Mouse (Mus musculus) induced T-regulatory cell, adult 2 months (primary cell): Measurements from ENCODE around the gene Gpatch3.

Source experiments
- DNase-seq: peaks from one replicate; pipeline ENCODE4 v3.0.0-alpha.2; 2012; ENCODE audit warnings: low read depth

The Gpatch3 gene

DNA sequence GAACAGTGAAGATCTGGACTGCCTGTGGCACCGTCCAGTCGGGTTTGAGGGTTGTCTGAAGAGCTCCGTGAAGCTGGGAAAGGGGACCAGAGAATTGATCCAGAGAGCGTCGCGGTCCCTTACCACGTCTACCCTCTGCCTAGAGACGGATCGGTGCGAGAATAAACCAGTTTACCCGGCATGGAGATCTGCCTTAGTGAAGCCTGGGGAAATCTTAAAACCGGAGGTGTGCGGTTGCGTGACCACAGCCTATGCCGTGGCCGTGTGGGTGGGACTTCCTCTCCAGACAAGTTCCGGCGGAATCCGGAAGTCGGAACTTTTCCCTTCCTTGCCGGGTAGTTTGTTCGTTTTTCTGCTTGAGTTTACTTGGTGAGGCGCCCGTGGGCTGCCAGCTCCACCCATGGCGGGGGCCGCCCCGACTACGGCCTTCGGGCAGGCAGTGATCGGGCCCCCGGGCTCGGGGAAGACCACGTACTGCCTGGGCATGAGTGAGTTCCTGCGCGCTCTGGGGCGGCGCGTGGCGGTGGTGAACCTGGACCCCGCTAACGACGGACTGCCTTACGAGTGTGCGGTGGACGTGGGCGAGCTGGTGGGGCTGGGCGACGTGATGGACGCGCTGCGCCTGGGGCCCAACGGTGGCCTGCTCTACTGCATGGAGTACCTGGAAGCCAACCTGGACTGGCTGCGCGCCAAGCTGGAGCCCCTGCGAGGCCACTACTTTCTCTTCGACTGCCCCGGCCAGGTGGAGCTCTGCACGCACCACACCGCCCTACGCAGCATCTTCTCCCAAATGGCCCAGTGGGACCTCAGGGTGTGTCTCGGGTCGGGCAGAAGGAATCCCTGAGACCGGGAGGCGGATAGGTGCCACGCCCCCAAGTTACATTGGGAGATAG is 9.8 kb downstream of the Gpatch3 start, which contains the start of gene Gpn2:
Gene Gpn2 (plus strand): TSS at position 304 of the 893 bp plus-strand sequence.
- DNase-seq, result peak; percentile 96

DNA sequence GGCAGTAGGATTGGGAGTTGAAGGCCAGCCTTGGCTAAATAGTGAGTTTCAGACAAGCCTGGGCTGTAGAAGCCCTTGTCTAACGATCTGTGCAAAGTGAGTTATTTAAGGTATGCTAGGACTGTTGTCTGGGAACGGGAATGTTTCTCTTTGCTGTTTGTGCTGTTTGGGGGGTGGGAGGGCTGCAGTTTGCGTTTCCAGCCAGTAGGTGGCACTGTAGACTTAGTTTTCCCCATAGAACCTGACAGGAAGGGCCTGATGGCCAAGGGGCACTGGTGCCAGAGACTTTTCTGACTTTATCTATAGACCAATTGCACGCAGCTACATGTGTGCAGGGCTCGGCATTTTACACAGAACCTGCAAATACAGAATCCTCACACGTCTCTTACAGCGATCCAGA is 18.0 kb downstream of the Gpatch3 start:
- peak; percentile 88 for DNase-seq

GRCm38 (mm10) chr4:133595538-133595937 is 21.0 kb downstream of the Gpatch3 start:
- DNase-seq, result no peak

DNA sequence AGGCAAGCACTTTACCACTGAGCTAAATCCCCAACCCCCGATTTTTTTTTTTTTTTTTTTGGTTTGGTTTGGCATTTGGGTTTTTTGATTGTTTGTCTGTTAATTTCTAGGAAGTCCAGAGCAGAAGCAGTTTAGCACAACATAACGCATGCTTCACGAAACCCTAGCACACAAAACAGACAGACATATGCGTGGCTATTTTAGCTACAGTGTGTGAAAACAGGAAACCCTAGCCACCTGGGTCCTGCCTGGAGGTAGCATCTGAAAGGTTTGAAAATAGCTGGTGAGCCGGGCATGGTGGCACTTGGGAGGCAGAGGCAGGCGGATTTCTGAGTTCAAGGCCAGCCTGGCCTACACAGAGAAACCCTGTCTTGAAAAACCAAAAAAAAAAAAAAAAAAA is 21.5 kb downstream of the Gpatch3 start:
- no peak for DNase-seq

- DNase-seq, result no peak
Observed at GRCm38 (mm10) chr4:133598616-133599015, 24.1 kb downstream of the Gpatch3 start.

GRCm38 (mm10) chr4:133599116-133599515 is 24.6 kb downstream of the Gpatch3 start:
- no peak for DNase-seq

GRCm38 (mm10) chr4:133599571-133600073 is 25.1 kb downstream of the Gpatch3 start:
- DNase-seq, result peak; percentile 91

DNA sequence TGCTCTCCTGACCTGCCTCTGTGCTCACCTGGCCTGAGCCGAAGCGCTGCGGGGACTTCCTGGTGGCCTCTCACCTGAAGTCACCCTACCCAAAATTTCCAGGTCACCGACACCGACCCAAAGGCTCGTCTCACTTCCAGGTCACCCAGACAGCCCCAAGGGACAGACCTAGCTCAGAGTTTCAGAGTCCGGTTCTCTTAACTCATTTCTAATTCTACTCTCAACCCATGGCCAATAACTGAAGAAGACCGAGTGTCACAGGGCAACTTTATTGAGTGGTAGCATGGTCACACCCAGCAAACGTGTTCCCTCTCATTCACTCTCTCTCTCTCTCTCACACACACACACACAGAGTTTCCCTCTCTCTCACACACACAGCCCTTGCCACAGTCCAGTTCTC is 25.8 kb downstream of the Gpatch3 start:
- DNase-seq, result peak; percentile 56

GRCm38 (mm10) chr4:133601721-133602218 is 27.2 kb downstream of the Gpatch3 start, which contains the start of gene Sfn:
Gene Sfn (minus strand): TSS chr4:133602168.
- peak; percentile 86 for DNase-seq

GRCm38 (mm10) chr4:133603056-133603455 is 28.5 kb downstream of the Gpatch3 start:
- no peak for DNase-seq

DNA sequence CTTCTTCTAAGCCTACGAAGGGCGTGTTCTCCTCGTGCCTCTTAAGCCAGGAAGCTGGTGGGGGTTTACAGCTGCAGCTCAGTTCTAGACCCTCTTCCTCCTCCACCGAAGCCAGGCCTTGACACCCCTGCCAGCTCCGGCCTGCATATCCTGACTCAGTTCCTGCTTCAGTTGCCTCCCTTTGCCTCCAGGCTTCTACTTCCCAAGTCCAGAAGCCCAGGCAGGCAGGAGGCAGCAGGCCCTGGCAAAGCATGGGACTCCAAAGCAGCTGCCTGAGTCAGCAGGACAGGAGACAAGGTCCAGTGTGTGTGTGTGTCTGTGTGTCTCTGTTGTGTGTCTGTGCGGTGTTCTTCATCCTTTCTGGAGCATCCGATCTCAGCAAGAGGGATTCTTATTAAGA is 29.6 kb downstream of the Gpatch3 start:
- DNase-seq, result no peak

DNA sequence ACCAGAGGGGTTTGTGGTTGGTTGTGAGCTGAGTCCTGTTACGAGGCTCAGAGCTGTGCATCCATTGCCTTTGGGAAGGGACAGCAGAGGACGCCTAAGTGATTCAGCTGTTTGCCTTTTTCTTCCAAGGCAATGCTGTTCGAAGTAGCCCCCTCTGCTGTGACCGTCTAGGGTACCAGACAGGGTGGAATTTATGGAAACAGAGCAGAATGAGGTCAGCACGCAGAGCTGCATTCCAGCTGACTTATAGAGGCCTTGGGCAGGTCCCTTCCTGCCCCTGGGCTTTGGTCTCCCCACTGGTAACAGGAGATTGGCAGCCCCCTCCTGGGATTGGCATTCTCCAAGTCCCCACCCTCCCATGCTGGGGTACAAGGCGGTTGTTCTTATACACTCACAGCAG is 30.3 kb downstream of the Gpatch3 start:
- DNase-seq, result no peak

DNA sequence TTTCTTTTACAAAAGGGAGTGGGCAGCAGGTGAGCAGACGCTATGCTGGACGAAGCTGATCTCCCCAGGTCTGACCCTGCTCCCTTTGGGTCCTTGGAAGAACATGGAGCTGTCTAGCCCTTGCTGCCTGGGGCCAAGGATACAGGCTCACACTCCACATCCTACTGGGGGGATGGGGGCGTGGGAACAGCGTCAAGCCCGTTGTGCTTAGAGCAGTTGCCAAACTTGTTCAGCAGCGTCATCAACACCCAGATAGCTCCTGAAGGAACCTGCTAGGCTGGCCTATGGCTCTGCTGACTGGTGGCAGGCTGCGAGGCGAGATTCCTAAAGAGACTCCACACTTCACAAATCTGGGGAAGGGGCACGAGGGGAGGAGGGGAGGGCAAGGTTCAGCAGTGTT is 30.8 kb downstream of the Gpatch3 start:
- DNase-seq, result no peak

- DNase-seq, result no peak
Observed at GRCm38 (mm10) chr4:133607284-133607683, 32.7 kb downstream of the Gpatch3 start.

DNA sequence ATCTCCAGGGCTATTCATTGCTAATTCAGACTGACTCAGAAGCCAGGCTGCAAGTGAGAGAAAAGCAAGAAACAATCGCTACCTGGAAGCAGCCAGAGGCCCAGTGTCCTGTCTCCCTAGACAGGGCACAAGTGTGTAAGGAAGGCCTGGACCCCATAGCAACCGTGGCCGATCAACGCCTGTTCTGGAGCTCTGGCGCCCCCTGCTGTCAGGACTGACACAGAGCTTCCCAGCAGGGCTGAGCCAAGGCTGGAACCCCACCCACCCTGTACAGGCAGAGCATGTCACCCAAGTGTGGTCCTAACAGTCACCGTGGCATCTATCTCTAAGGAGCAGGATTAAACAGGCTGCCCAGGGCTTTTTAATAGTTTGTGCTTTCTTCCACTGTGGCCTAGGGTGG is 35.2 kb downstream of the Gpatch3 start:
- DNase-seq, result peak; percentile 89

DNA sequence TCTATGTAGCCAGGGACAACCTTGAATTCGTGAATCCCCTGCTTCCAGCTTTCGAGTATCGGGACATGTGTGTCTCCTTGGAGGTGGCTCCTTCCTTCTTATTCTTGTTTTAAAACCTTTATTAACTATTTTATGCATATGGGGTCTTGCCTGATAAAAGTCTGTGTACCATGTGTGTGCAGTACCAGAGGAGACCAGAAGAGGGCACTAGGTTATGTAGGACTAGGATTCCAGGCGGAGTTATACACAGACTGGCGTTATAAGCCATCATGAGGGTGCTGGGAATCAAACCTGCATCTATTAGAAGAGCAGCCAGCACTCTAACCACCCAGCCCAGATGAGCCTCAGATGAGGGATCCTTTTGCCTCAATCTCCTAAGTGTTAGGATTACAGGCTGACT is 37.3 kb downstream of the Gpatch3 start:
- DNase-seq, result peak; percentile 70

DNA sequence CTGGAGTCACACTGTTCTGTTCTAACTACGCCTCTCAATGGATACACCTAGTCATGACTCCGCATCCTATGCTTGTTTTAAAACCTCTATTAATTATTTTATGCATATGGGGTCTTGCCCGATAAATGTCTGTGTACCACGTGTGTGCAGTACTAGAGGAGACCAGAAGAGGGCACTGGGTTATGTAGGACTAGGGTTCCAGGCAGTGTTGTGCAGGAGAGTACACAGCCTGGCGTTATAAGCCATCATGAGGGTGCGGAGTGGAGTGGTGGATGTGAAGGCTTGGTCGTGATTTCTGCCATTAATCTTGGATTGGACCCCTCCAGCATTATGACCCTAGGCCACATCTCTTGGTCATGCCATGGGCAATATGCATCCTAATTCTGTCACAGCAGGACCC is 37.9 kb downstream of the Gpatch3 start:
- DNase-seq, result peak; percentile 47

- no peak for DNase-seq
Observed at GRCm38 (mm10) chr4:133613026-133613425, 38.5 kb downstream of the Gpatch3 start.

DNA sequence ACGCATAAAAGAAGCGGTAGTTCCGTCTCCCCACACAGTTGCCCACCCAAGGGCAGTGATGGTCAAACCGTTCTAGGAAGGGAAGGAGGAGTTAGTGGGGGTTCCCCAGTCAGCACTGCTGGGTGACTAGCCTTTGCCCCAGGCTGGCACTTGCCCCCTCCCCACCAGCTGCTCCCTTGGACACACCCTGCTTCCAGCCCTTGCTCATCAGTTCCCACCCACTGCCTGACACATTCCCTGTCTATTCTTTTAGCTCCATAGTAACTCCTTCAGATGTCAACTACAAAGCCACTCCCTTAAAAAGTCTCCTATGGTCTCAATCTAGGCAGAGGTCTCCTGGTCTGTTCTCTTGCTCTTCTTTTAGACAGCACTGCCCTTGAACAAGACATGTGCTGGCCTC is 39.3 kb downstream of the Gpatch3 start:
- DNase-seq, result no peak

DNA sequence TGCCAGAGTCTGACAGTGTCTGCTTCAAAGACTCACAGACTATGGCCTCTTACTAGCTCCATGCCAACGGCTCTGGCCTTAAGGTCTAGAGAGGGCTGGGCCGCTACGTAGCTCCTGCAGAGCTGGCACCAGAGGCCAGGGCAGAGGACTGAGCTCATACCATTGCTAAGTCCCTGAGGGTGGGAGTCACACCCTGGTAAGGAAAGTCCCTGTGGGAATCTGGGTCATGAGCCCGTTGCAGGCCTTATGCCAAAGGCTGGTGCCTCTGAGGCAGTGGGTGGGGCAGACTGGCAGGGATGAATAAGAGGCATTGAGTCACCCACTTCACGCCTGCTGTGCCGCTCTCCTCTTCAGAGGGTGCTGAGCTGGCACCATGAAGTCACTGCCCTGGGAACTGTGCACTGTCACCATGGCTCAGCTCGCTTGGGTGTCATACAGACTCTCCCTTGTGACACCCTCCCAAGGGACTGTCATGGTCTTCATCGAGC is 39.8 kb downstream of the Gpatch3 start:
- DNase-seq, result no peak

DNA sequence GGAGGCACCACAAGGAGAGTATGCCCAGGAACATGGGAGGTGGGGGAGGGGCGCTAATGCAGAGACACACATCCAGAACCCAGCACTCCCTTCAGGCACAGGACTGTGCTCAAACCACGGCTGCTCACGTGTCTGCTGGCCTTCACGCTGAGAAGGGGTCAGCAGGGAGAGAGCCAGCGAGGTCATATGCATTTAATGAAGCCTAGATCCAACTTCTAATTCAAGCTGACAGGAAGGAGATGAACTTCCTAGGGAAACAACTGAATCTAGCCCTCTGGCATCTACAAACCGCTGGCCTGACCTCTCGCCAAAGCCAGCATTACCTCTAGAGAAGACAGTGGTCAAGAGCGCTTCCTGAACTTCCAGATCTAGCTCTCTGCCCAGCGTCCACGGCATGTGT is 40.9 kb downstream of the Gpatch3 start:
- no peak for DNase-seq

DNA sequence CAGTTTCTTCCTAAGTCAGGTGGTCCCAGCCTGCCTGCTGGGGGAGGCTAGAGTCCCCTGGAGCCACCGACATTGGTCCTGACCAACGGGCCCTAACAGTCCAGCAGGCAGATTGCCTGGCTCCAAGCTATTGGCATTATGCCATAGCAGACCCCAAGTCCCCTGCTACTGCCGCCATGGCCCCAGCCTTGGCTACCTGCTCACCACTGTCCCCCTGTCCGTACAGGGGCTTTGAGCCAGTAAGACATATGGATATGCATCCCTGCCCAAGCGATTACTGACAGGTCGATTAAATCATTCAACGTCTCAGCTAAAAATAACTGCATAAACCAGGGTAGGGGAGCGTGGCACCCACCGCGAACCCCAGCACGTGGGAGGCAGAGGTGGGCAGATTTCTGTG is 43.4 kb downstream of the Gpatch3 start:
- no peak for DNase-seq

- DNase-seq, result peak; percentile 82
Observed at GRCm38 (mm10) chr4:133619473-133620136, 45.1 kb downstream of the Gpatch3 start.
